Mouse (Mus musculus) T-helper 1 cell (primary cell): ENCODE measurements around the gene Tead4.
"Not testable (repeated sequence)": the region's sequence is repeated elsewhere in the genome, so short reads cannot be mapped to it uniquely, and the experiment has no call there.

ENCODE experiments used
- in situ Hi-C: fragments of 300-600 bp; cut with MboI, MseI; formaldehyde crosslinking; loops from one replicate; pipeline ENCODE4 v1.15.1; 2025; ENCODE audit warnings: high pct_unique_total_duplicates

Gene Tead4

GRCm38 (mm10) chr6:128300134-128301001 lies at the start of gene Tead4:
Gene Tead4, minus strand, starts transcription at chr6:128300823.
- in situ Hi-C loops, result no loop called here

- in situ Hi-C loops, result loop anchor here (5.0 to 10.0 kb wide), 2 partner anchors 493 to 1205 kb away; no protein-coding TSS in a partner anchor
Measured at GRCm38 (mm10) chr6:128349711-128350110, 49.1 kb upstream of the Tead4 start.

GRCm38 (mm10) chr6:128346782-128347181 lies 46.2 kb upstream of the Tead4 start:
- in situ Hi-C loops, result no loop called here

GRCm38 (mm10) chr6:128345623-128346022 lies 45.0 kb upstream of the Tead4 start:
- in situ Hi-C loops, result no loop called here

- in situ Hi-C loops, result no loop called here
Measured at GRCm38 (mm10) chr6:128341956-128342723, 41.5 kb upstream of the Tead4 start.

- in situ Hi-C loops, result no loop called here
Measured at GRCm38 (mm10) chr6:128338876-128339275, 38.3 kb upstream of the Tead4 start.

- in situ Hi-C loops, result no loop called here
Measured at GRCm38 (mm10) chr6:128337467-128337866, 36.8 kb upstream of the Tead4 start.

- in situ Hi-C loops, result no loop called here
Measured at GRCm38 (mm10) chr6:128334397-128335124, 33.9 kb upstream of the Tead4 start.

GRCm38 (mm10) chr6:128318317-128318716 lies 17.7 kb upstream of the Tead4 start:
- in situ Hi-C loops, result loop anchor here (5.0 kb wide), 1 partner anchor 39 kb away; the partner anchor contains the start of gene Tulp3

- in situ Hi-C loops, result loop anchor here (5.0 kb wide), 1 partner anchor 42 kb away; the partner anchor contains the start of gene Tulp3
Measured at GRCm38 (mm10) chr6:128315597-128315996, 15.0 kb upstream of the Tead4 start.

- in situ Hi-C loops, result loop anchor here (5.0 kb wide), 1 partner anchor 43 kb away; the partner anchor contains the start of gene Tulp3
Measured at GRCm38 (mm10) chr6:128314796-128315195, 14.2 kb upstream of the Tead4 start.

GRCm38 (mm10) chr6:128308311-128308710 lies 7.7 kb upstream of the Tead4 start:
- in situ Hi-C loops, result no loop called here

GRCm38 (mm10) chr6:128304801-128305200 lies 4.2 kb upstream of the Tead4 start:
- in situ Hi-C loops, result no loop called here

- in situ Hi-C loops, result not testable (repeated sequence)
Measured at GRCm38 (mm10) chr6:128302640-128303039, 2.0 kb upstream of the Tead4 start.

GRCm38 (mm10) chr6:128301891-128302290 lies 1.3 kb upstream of the Tead4 start:
- in situ Hi-C loops, result no loop called here

GRCm38 (mm10) chr6:128301458-128301857 lies 835 bp upstream of the Tead4 start:
- in situ Hi-C loops, result no loop called here

- in situ Hi-C loops, result no loop called here
Measured at GRCm38 (mm10) chr6:128299292-128300133, 1.1 kb downstream of the Tead4 start.

- in situ Hi-C loops, result no loop called here
Measured at GRCm38 (mm10) chr6:128298246-128298645, 2.4 kb downstream of the Tead4 start.

- in situ Hi-C loops, result no loop called here
Measured at GRCm38 (mm10) chr6:128296750-128297393, 3.8 kb downstream of the Tead4 start.
